Mouse (Mus musculus) myocyte (in vitro differentiated cells): ENCODE measurements around the gene Ago1. TPM values are rescaled to one million over a fixed set of nuclear protein-coding genes. Genes with fewer than 3 reads are reported as not detected.

Source experiments
- H3K27me3 ChIP-seq: one replicate; pipeline ENCODE4 v1.6.1; 2011; ENCODE audit not compliant: control insufficient read depth, insufficient read depth, insufficient read length
- H3K36me3 ChIP-seq: one replicate; pipeline ENCODE4 v1.6.1; 2011; ENCODE audit not compliant: control insufficient read depth, insufficient read depth
- H3K4me2 ChIP-seq: one replicate; pipeline ENCODE4 v1.6.1; 2011; ENCODE audit warnings: low read depth, control low read depth
- H3K4me3 ChIP-seq: one replicate; pipeline ENCODE4 v1.5.1; 2011; ENCODE audit warnings: mild to moderate bottlenecking, control low read depth, moderate library complexity
- H3K79me2 ChIP-seq: one replicate; pipeline ENCODE4 v1.6.1; 2011; ENCODE audit not compliant: control insufficient read depth, insufficient read depth
- H3ac ChIP-seq: one replicate; pipeline ENCODE4 v1.6.1; 2011; ENCODE audit not compliant: control insufficient read depth, insufficient read length
- CEBPB ChIP-seq: IDR thresholded peaks from 2 replicates; pipeline ENCODE4 v1.6.1; 2011; ENCODE audit warnings: mild to moderate bottlenecking, moderate library complexity; ENCODE audit not compliant: poor library complexity, insufficient read depth, severe bottlenecking
- E2F4 ChIP-seq: IDR thresholded peaks from one replicate; pipeline ENCODE4 v1.6.1; 2011; ENCODE audit warnings: mild to moderate bottlenecking, control low read depth, moderate library complexity; ENCODE audit not compliant: insufficient read depth
- MAX ChIP-seq: IDR thresholded peaks from one replicate; pipeline ENCODE4 v1.6.1; 2011; ENCODE audit warnings: low read depth, mild to moderate bottlenecking, control low read depth
- MYOD1 ChIP-seq, 3 experiments: IDR thresholded peaks; one replicate each; pipeline ENCODE4 v1.6.1; 2011; ENCODE audit warnings: control low read depth in 2 of 3, low read depth in 2 of 3, mild to moderate bottlenecking in 2 of 3, moderate library complexity in 1 of 3; ENCODE audit not compliant: insufficient read length in 2 of 3, control insufficient read depth in 1 of 3
- MYOG ChIP-seq, 3 experiments: IDR thresholded peaks; one replicate each; pipeline ENCODE4 v1.6.1; 2011; ENCODE audit warnings: control low read depth in 2 of 3, low read depth in 2 of 3, mild to moderate bottlenecking in 2 of 3; ENCODE audit not compliant: insufficient read length in 2 of 3, control insufficient read depth in 1 of 3, insufficient read depth in 1 of 3
- POLR2A ChIP-seq: IDR thresholded peaks from one replicate; pipeline ENCODE4 v1.6.1; 2011; ENCODE audit warnings: low read depth, mild to moderate bottlenecking, control low read depth, moderate library complexity; ENCODE audit not compliant: insufficient read length
- POLR2AphosphoS2 ChIP-seq: IDR thresholded peaks from one replicate; pipeline ENCODE4 v1.6.1; 2011; ENCODE audit warnings: low read depth, control low read depth; ENCODE audit not compliant: insufficient read length
- REST ChIP-seq: IDR thresholded peaks from one replicate; pipeline ENCODE4 v1.6.1; 2011; ENCODE audit warnings: mild to moderate bottlenecking, control low read depth, moderate library complexity; ENCODE audit not compliant: insufficient read depth, insufficient read length
- SRF ChIP-seq: IDR thresholded peaks from one replicate; pipeline ENCODE4 v1.6.1; 2011; ENCODE audit warnings: low read depth; ENCODE audit not compliant: control insufficient read depth, insufficient read length
- TCF12 ChIP-seq: IDR thresholded peaks from one replicate; pipeline ENCODE4 v1.6.1; 2011; ENCODE audit warnings: mild to moderate bottlenecking, control low read depth; ENCODE audit not compliant: poor library complexity, insufficient read depth, severe bottlenecking
- TCF3 ChIP-seq: IDR thresholded peaks from one replicate; pipeline ENCODE4 v1.6.1; 2011; ENCODE audit warnings: low read depth, control low read depth; ENCODE audit not compliant: insufficient read length
- USF1 ChIP-seq: IDR thresholded peaks from one replicate; pipeline ENCODE4 v1.6.1; 2011; ENCODE audit warnings: low read depth, mild to moderate bottlenecking, control low read depth, moderate library complexity
- polyA plus RNA-seq: library from polyadenylated mRNA; unstranded; fragments of >200 nt; fragmentation: generic; extraction: Trizol; gene quantifications from one replicate; pipeline ENCODE4 v1.2.1, GENCODE M21; 2012; ENCODE audit warnings: missing spikeins

Gene Ago1
- polyA plus RNA-seq, 1 experiment = 8.4 TPM

DNA sequence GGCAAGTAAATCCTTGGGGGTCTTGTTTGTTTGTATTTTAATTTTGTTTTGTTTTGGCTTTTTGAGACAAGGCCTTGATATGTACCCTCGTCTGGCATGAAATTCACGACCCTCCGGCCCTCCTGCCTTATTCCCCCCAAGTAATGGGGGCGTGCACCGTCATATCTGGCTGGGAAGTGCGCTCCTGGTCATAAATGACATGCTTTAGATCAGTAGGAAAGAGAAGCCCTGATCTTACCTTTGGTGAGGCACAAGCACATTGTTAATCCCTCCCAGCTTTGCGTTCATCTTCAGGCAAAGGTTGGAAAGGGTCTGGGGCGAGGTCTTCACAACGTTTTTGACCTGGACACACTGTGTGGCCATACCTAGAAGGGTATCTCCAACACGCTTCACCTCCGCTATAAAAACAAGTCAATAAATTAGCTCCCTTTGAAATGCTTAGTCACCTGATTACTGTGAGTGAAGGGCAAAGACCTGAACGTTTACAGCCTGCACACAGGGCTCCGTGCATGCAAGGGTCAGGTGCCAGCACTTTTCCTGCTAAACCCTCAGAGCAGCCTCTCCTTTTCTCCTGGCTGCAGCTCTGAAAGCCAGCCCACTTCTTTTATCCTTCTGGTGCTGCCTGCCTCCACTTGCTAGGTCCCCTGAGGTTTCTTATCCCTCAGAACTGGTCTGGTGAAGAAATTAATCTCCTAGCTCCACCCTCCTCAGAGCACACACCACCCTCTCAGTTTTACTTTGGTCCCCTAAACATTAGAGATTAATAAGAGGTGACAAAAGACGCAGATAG, 39.9 kb upstream of the Ago1 start:
- Histone ChIP-seq H3ac (no peak overlapping the region), H3K4me3 (no peak overlapping the region), H3K36me3 (no peaks in the 10 kb centered on the region), H3K4me2 (no peak overlapping the region), H3K27me3 (peaks cover 44% of the 10 kb centered on the region), H3K79me2 (no peaks in the 10 kb centered on the region)
- TF ChIP-seq SRF (no peak), USF1 (no peak), E2F4 (no peak), REST (no peak), POLR2A (no peak), MAX (no peak), TCF12 (no peak), TCF3 (no peak), POLR2AphosphoS2 (no peak), MYOD1 (IDR thresholded peaks at IDR 0.05; ENCODE audit: control insufficient read depth in 1 of 3, insufficient read length in 2 of 3, low read depth in 2 of 3) (no peak)

DNA sequence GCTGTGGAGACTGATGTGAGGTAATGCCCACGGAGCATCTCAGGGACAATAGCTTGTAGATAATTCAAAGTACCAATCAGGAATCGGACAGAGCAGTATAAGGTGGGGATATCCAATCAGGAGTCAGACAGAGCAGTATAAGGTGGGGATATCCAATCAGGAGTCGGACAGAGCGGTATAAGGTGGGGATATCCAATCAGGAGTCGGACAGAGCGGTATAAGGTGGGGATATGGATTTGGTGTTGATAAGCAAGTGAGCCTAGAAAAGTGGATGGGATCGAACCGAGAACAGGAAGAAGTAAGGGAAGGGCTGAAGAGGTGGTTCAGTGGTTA, 34.6 kb upstream of the Ago1 start:
- no peaks in the 10 kb centered on the region for H3K36me3 ChIP-seq
- H3K4me2 ChIP-seq = no peak overlapping the region
- no peak overlapping the region for H3K4me3 ChIP-seq
- no peak overlapping the region for H3ac ChIP-seq
- peaks cover 34% of the 10 kb centered on the region for H3K27me3 ChIP-seq
- H3K79me2 ChIP-seq = no peaks in the 10 kb centered on the region
- TF ChIP-seq CEBPB (no peak), SRF (no peak), TCF12 (no peak), TCF3 (no peak), USF1 (no peak), E2F4 (no peak), POLR2AphosphoS2 (no peak), MAX (no peak), REST (no peak)

DNA sequence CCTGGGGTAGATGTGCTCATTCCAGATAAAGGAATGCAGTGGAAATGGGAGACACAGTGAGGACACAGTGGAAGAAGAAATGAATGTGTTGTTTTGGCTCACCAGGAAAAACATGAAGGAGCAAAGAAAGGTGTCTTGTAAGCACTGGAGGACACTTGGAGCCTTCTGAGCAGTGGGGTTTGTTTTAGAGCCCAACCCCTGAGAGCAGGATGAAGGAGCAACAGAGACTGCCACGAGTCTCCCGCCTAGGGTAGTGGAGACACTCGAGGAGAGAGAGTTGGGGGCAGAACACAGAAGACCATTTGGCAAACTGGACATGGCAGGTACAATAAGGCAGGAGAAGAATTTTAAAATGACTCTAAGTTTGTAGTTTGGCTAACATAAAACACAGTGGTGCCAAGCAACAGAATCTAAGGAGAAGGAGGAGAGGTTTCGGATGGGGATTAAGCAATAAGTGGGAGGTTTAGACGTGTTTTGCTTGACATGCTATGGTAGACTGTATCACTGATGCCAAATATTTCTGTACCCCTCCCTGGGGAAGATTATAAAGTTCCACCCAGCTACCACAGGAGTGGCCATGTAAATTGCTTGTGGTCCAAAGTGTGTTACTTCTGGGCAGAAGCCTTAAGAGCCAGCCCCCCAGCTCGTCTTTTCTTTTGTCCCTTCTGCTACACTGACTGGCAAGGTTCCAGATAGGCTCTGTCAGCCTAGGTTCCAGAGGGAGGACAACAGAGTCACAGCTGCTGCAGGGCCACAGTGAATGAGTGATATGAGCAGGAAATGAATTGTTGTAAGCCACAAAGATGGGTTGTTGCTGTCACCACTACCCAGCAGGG, 34.0 kb upstream of the Ago1 start:
- TF ChIP-seq CEBPB = no peak
- no peak for TF ChIP-seq REST
- no peak for TF ChIP-seq MYOG (IDR thresholded peaks at IDR 0.05; ENCODE audit: control insufficient read depth in 1 of 3, insufficient read depth in 1 of 3, insufficient read length in 2 of 3, low read depth in 2 of 3)
- H3K4me3 ChIP-seq = no peak overlapping the region
- no peak overlapping the region for H3K4me2 ChIP-seq
- H3K27me3 ChIP-seq = peaks cover 34% of the 10 kb centered on the region
- no peaks in the 10 kb centered on the region for H3K79me2 ChIP-seq
- no peak overlapping the region for H3ac ChIP-seq
- no peaks in the 10 kb centered on the region for H3K36me3 ChIP-seq

DNA sequence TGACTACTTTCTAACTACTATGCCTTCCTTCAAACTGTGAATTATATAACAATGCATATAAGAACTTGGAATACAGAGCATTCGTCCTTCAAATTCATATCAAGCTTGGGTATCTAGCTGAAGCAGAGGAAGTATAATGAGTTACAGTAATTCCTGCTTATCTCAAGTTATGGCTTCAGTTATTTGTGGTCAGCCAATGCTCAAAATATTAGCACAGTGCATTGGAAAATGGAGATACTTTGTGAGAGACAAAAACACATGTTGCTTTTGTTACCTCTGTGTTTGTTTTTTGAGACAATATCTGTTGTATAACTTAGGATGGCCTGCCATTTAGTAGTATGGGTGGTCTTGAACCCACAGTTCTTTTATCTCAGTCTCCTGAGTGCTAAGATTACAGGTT, 30.2 kb upstream of the Ago1 start:
- TF ChIP-seq USF1 = no peak
- TF ChIP-seq MYOD1 (IDR thresholded peaks at IDR 0.05; ENCODE audit: control insufficient read depth in 1 of 3, insufficient read length in 2 of 3, low read depth in 2 of 3) = no peak
- TF ChIP-seq POLR2AphosphoS2 = no peak
- no peak overlapping the region for H3K4me2 ChIP-seq
- peaks cover 18% of the 10 kb centered on the region for H3K27me3 ChIP-seq
- H3K4me3 ChIP-seq = no peak overlapping the region
- H3ac ChIP-seq = no peak overlapping the region
- no peaks in the 10 kb centered on the region for H3K36me3 ChIP-seq
- no peaks in the 10 kb centered on the region for H3K79me2 ChIP-seq

DNA sequence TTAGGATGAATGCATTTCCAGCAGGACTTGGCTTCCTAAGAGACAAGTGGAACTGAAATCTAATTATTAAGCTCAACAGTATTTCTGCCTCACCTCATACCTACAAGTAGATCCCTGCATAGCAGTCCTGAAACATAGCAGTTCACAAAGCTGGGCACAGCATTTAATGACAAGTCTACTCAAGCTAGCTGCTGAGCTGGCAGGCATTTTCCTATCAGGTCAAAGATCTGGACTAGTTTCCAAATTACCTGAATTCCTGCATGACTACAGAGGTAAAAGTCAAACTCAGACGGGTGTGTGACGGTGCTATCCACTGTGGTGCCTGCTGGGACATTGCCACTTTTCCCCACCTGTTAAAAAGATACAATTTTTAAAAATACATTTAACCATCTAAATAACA, 28.6 kb upstream of the Ago1 start:
- H3K4me3 ChIP-seq = no peak overlapping the region
- H3K4me2 ChIP-seq = no peak overlapping the region
- H3K27me3 ChIP-seq = peaks cover 29% of the 10 kb centered on the region
- H3K36me3 ChIP-seq = no peaks in the 10 kb centered on the region
- H3K79me2 ChIP-seq = no peaks in the 10 kb centered on the region
- TF ChIP-seq REST (no peak), MYOG (IDR thresholded peaks at IDR 0.05; ENCODE audit: control insufficient read depth in 1 of 3, insufficient read depth in 1 of 3, insufficient read length in 2 of 3, low read depth in 2 of 3) (no peak), POLR2A (no peak), CEBPB (no peak), SRF (no peak)
- H3ac ChIP-seq = no peak overlapping the region
